Mouse (Mus musculus) hindbrain, embryonic 14.5 days (tissue): ENCODE measurements around the gene Zfp599. TPM values are rescaled to one million over a fixed set of nuclear protein-coding genes. Genes with fewer than 3 reads are reported as not detected.
"Not testable (repeated sequence)": the region's sequence is repeated elsewhere in the genome, so short reads cannot be mapped to it uniquely, and the experiment has no call there.

Source experiments
- ATAC-seq: fragments of 200-750 bp; cut with Nextera tagmentation; 2 replicates; pipeline ENCODE4 v1.8.0; 2017; ENCODE audit warnings: moderate number of reproducible peaks, mild to moderate bottlenecking, moderate TSS enrichment, moderate library complexity; ENCODE audit not compliant: low FRiP score
- DNase-seq: peaks from one replicate; pipeline ENCODE4 v3.0.0-alpha.2; 2015; ENCODE audit warnings: low spot score
- H3K27ac ChIP-seq: fragments of 300-500 bp; sonication (generic); 2 replicates; pipeline ENCODE4 v1.5.1; 2014; ENCODE audit warnings: mild to moderate bottlenecking, moderate library complexity
- H3K27me3 ChIP-seq: fragments of 300-500 bp; sonication (generic); 2 replicates; pipeline ENCODE4 v1.6.1; 2014; ENCODE audit warnings: mild to moderate bottlenecking, low read length, mixed read lengths; ENCODE audit not compliant: control insufficient read depth, insufficient read depth
- H3K36me3 ChIP-seq: fragments of 300-500 bp; sonication (generic); replicated peaks from 2 replicates; pipeline ENCODE4 v1.6.1; 2014; ENCODE audit not compliant: control insufficient read depth, insufficient read depth
- H3K4me1 ChIP-seq: fragments of 300-500 bp; sonication (generic); replicated peaks from 2 replicates; pipeline ENCODE4 v1.6.1; 2014; ENCODE audit warnings: antibody characterized with exemption, low read length, mixed read lengths; ENCODE audit not compliant: control insufficient read depth, insufficient read depth
- H3K4me2 ChIP-seq: fragments of 300-500 bp; sonication (generic); replicated peaks from 2 replicates; pipeline ENCODE4 v1.6.1; 2014; ENCODE audit warnings: mild to moderate bottlenecking, moderate library complexity
- H3K4me3 ChIP-seq: fragments of 300-500 bp; sonication (generic); replicated peaks from 2 replicates; pipeline ENCODE4 v1.5.1; 2014; ENCODE audit warnings: mild to moderate bottlenecking, low read length
- H3K9ac ChIP-seq: fragments of 300-500 bp; sonication (generic); 2 replicates; pipeline ENCODE4 v1.6.1; 2014
- H3K9me3 ChIP-seq: fragments of 300-500 bp; sonication (generic); 2 replicates; pipeline ENCODE4 v1.6.1; 2016; ENCODE audit warnings: low read length; ENCODE audit not compliant: control insufficient read depth
- WGBS: fragments of 180-500 bp; shearing (Covaris S2); extraction: QIAGEN DNeasy Blood & Tissue Kit; methylation state at CpG from one replicate; pipeline ENCODE4 v1.1.7; 2014; 5-methylcytosine and 5-hydroxymethylcytosine counted together
- polyA plus RNA-seq: library from polyadenylated mRNA; unstranded; fragments of >200 nt; fragmentation: Nextera tagmentation; extraction: Ambion mirVana; gene quantifications from 2 replicates; pipeline ENCODE4 v1.2.1, GENCODE M21; 2014

Zfp599 gene
- polyA plus RNA-seq, 1 experiment from 2014 or later, result 8.5 TPM

DNA sequence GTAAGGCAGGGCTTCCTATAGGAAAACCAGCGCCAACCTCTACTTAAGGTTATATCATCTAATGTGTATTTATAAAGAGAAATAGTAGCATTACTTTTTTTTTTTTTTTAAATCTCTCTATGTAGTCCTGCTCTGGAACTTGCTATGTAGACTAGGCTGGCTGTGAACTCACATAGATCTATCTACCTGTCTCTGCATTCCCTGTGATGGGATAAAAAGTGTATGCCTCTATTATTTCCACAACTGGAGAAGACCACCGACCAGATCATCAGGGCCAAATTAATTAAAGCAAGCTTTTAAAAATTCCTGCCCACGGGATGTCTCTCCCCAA lies 362 bp upstream of the Zfp599 start:
- no peak for DNase-seq
- Histone ChIP-seq H3K4me1 (no peaks in the 10 kb centered on the region), H3K9me3 (peaks cover 6% of the 10 kb centered on the region), H3K4me2 (peak overlapping the region; percentile 67), H3K4me3 (peak overlapping the region; percentile 58), H3K27ac (no peak overlapping the region), H3K27me3 (no peaks in the 10 kb centered on the region), H3K36me3 (peaks cover 5% of the 10 kb centered on the region; the same call in 1 of the 2 replicates), H3K9ac (peak overlapping the region; percentile 77)
- ATAC-seq, result no peak
- 39% methylated on average over 3 of the region's 3 CpGs for WGBS

DNA sequence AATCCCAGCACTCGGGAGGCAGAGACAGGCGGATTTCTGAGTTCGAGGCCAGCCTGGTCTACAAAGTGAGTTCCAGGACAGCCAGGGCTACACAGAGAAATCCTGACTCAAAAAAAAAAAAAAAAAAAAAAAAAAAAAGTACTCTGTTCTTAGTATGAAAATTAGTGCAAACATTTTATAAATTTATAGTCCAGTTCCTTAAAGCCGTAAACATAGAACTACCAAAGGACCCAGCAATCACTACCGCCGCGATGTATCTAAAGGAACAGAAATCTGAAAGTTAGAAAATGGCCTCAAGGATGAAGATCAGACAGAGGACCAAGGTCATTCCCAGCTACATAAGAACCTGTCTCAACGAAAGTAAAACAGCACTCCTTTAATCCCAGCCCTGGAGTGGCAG lies 911 bp downstream of the Zfp599 start:
- Histone ChIP-seq H3K36me3 (peaks cover 13% of the 10 kb centered on the region), H3K4me2 (peak overlapping the region; percentile 67), H3K4me1 (no peaks in the 10 kb centered on the region), H3K9me3 (peaks cover 10% of the 10 kb centered on the region), H3K4me3 (peak overlapping the region; percentile 58), H3K27ac (no peak overlapping the region), H3K9ac (peak overlapping the region; percentile 77), H3K27me3 (no peaks in the 10 kb centered on the region)
- ATAC-seq (no peak), DNase-seq (no peak)
- WGBS, result 91% methylated on average over 8 of the region's 8 CpGs

DNA sequence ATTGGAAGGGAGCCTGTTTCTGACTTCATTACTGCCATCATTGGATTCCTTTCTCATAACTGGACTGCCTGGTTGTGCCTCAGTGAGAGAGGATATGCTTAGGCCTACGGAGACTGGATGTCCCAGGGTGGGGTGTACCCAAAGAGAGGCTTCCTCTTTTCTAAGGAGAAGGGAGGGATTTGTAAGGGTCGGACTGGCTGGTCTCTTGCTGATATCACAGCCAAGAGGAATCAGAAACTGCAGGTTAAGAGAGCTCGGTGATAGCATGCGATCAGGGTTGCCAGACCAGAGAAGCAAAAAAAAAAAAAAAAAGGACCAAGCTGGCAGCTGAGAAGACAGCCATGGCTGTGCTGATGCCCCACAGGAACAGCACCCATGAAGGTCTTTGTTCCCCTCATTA lies 3.1 kb downstream of the Zfp599 start:
- no peak overlapping the region for H3K4me2 ChIP-seq
- WGBS, result 96% methylated on average over 4 of the region's 4 CpGs
- ATAC-seq, result no peak
- no peaks in the 10 kb centered on the region for H3K4me1 ChIP-seq
- H3K36me3 ChIP-seq, result peaks cover 32% of the 10 kb centered on the region
- H3K27me3 ChIP-seq, result no peaks in the 10 kb centered on the region
- H3K4me3 ChIP-seq, result no peak overlapping the region
- H3K9ac ChIP-seq, result no peak overlapping the region
- no peak for DNase-seq
- H3K27ac ChIP-seq, result no peak overlapping the region
- H3K9me3 ChIP-seq, result peaks cover 10% of the 10 kb centered on the region

DNA sequence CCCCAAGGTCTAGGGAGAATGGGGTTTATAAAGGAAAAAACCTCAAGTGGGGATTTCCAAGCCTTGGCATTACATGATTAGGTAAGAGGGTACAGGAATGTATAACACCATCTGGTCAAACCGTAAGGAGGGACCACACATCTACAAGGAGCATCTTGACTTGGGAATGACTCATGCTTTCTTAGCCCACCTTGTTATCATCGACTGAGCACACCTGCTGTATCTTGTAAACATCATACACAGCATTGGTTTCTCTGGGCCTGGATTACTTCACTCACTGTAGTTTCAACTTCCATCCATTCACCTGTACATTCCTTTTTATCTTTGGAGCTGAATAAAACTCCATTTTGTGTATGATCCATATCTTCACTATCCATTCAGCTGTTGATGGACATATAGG lies 15.5 kb downstream of the Zfp599 start:
- no peaks in the 10 kb centered on the region for H3K4me1 ChIP-seq
- no peak overlapping the region for H3K4me2 ChIP-seq
- H3K4me3 ChIP-seq, result no peak overlapping the region
- DNase-seq (no peak), ATAC-seq (no peak)
- peaks cover 30% of the 10 kb centered on the region for H3K9me3 ChIP-seq
- no peak overlapping the region for H3K27ac ChIP-seq
- no peaks in the 10 kb centered on the region for H3K27me3 ChIP-seq
- H3K9ac ChIP-seq, result no peak overlapping the region
- 92% methylated on average over 2 of the region's 2 CpGs for WGBS
- peaks cover 68% of the 10 kb centered on the region for H3K36me3 ChIP-seq

DNA sequence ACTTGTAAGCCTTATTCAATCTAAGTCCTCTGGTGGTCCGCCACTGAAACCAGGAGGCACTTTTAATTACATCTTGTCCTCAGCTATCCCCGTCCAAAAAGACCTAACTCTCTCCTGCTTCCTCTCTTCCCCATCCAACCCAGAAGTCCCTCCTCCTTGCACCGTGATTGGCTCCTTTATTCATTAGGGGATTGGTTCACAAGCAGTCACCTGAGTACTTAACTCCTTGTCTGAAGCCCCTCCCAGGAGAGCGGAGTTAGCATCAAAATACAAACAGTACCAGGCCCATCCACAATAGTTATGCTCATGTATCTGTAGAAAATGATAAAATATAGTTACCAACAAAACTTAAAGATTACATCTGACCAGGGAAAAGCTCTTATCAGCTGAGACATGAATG lies 19.7 kb downstream of the Zfp599 start:
- no peak overlapping the region for H3K9ac ChIP-seq

DNA sequence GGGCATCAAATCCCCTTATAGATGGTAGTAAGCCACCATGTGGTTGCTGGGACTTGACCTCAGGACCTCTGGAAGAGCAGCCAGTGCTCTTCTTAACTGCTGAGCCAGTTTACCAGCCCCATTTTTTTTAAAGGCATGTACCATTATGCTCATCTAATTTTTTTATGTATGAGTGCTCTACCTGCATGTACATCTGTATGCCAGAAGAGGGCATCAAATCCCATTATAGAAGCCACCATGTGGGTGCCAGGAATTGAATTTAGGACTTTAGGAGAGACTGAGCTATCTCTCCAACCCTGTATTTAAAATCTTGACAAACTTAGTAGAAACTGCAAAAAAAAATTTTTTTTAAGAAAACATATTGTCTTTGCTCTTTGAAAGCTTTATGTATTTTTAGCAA lies 29.1 kb downstream of the Zfp599 start:
- DNase-seq, result no peak
- H3K27me3 ChIP-seq, result no peaks in the 10 kb centered on the region
- H3K36me3 ChIP-seq, result no peaks in the 10 kb centered on the region
- no peak for ATAC-seq
- H3K9ac ChIP-seq, result no peak overlapping the region
- H3K4me1 ChIP-seq, result no peaks in the 10 kb centered on the region
- no peak overlapping the region for H3K27ac ChIP-seq
- no peak overlapping the region for H3K4me2 ChIP-seq
- no peaks in the 10 kb centered on the region for H3K9me3 ChIP-seq
- no peak overlapping the region for H3K4me3 ChIP-seq

More for the DNA sequence above, 19.7 kb downstream of the Zfp599 start:
- H3K9me3 ChIP-seq, result peaks cover 6% of the 10 kb centered on the region; the same call in 1 of the 2 replicates
- DNase-seq (no peak), ATAC-seq (no peak)
- H3K4me2 ChIP-seq, result no peak overlapping the region
- no peak overlapping the region for H3K4me3 ChIP-seq
- H3K4me1 ChIP-seq, result no peaks in the 10 kb centered on the region
- 95% methylated on average over 4 of the region's 4 CpGs for WGBS
- H3K27me3 ChIP-seq, result no peaks in the 10 kb centered on the region
- H3K27ac ChIP-seq, result no peak overlapping the region
- peaks cover 60% of the 10 kb centered on the region for H3K36me3 ChIP-seq

DNA sequence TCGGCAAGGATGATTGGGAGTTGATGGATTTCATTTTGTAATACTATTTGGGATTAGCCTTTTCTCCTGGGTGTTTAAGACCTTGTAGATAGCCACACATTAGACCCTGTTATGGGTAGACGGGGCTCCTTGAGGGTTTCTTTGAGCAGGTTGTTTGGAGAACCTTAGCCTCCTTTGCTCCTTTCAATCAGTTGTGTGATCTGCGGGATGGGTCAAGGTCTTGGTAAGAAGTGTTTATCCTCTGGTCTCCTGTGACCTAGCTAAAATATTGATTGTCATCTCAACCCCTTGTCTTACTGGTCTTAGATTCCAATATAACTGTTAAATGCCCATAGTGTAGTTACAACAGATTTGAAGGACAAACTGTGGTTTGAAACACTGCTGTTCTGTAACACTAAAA lies 29.6 kb downstream of the Zfp599 start:
- Histone ChIP-seq H3K4me3 (no peak overlapping the region), H3K9me3 (no peaks in the 10 kb centered on the region), H3K4me1 (no peaks in the 10 kb centered on the region), H3K36me3 (no peaks in the 10 kb centered on the region), H3K27me3 (no peaks in the 10 kb centered on the region), H3K4me2 (no peak overlapping the region), H3K9ac (no peak overlapping the region), H3K27ac (no peak overlapping the region)
- 93% methylated on average over 3 of the region's 3 CpGs for WGBS
- DNase-seq (no peak), ATAC-seq (no peak)

DNA sequence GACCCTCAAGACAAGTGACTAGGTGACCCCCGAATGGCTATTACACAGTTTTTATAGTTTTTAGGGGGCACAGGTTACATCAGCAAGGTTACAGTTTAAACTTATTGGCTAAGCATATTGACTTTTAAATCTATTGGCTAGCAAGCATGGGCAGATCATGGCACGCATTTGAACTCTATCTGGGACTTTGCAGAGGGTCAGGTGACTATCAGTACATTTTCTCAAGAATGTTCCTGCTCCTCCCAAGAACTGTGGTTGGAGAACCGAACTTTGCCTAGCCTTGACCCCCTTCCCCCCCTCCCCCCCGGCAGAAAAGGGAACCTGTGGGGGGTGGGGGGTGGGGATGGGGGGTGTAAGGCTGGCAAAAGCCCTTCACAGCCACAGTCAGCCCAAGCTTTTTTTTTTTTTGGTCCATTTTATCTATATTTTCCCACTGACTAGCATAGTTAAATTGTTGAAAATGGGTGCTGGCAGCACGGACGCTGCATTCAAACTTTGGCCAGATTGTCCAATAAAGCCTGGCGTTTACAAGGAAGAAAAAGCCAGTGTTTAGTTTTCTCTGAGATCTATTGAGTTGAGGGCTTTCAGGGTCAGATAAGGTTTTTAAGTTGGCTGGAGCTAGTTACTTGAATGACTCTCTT lies 30.2 kb downstream of the Zfp599 start:
- Histone ChIP-seq H3K4me3 (no peak overlapping the region), H3K4me1 (no peaks in the 10 kb centered on the region), H3K4me2 (no peak overlapping the region), H3K9ac (no peak overlapping the region), H3K27me3 (no peaks in the 10 kb centered on the region), H3K27ac (no peak overlapping the region), H3K36me3 (no peaks in the 10 kb centered on the region), H3K9me3 (no peaks in the 10 kb centered on the region)
- ATAC-seq (no peak), DNase-seq (no peak)
- 91% methylated on average over 7 of the region's 7 CpGs for WGBS

DNA sequence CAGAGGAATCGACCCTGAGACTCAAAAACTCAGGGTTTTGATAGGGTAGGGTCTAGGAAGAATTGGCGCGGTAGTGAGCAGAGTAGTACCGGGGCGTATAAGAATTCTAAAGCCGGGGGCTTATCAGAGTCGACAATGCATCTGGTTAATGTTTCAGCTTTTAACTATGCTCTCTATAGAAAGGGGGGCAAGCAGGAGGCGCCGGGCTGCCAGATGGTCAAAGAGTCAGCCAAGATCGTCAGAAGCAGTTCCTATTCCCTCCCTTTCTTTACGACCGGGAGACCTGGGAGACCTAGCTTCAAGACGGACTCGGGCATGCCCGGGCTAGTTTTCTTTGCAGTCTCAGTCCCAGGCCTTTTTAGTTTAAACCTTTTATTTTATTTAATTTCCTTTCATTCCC lies 32.8 kb downstream of the Zfp599 start:
- no peaks in the 10 kb centered on the region for H3K9me3 ChIP-seq
- no peak overlapping the region for H3K27ac ChIP-seq
- no peaks in the 10 kb centered on the region for H3K27me3 ChIP-seq
- WGBS, result 68% methylated on average over 15 of the region's 15 CpGs
- DNase-seq (no peak), ATAC-seq (no peak)
- no peak overlapping the region for H3K4me3 ChIP-seq
- no peak overlapping the region for H3K9ac ChIP-seq
- no peaks in the 10 kb centered on the region for H3K4me1 ChIP-seq
- H3K4me2 ChIP-seq, result no peak overlapping the region
- no peaks in the 10 kb centered on the region for H3K36me3 ChIP-seq

DNA sequence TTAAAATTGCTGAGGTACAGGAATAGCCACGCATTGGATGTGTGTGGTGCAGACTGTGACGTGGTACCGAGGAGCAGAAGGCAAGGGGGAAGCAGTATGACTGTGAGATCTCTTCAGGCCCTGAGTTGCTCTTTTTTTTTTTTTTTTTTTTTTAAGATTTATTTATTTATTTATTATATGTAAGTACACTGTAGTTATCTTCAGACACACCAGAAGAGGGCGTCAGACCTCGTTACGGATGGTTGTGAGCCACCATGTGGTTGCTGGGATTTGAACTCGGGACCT lies 33.4 kb downstream of the Zfp599 start:
- Histone ChIP-seq H3K4me2 (peak overlapping the region; percentile 64), H3K4me3 (peak overlapping the region; percentile 62)
- H3K27ac ChIP-seq, H3K27me3 ChIP-seq, H3K36me3 ChIP-seq, H3K9me3 ChIP-seq, DNase-seq, H3K4me1 ChIP-seq, ATAC-seq, H3K9ac ChIP-seq: not testable (repeated sequence)
- WGBS, result 67% methylated on average over 7 of the region's 7 CpGs
